Mouse (Mus musculus) CH12.LX (cell line): ENCODE results near the gene Timm10. TPM values are rescaled to one million over a fixed set of nuclear protein-coding genes. Genes with fewer than 3 reads are reported as not detected.
A peak's percentile ranks its signal among the peaks of the same experiment; 100 is the strongest.

ENCODE experiments used
- DNase-seq: peaks from one replicate; pipeline ENCODE4 v3.0.0-alpha.2; 2013; ENCODE audit errors: extremely low read depth
- H3K27ac ChIP-seq: 2 replicates; pipeline ENCODE4 v1.5.1; 2012; ENCODE audit warnings: low read depth, mild to moderate bottlenecking, control low read depth, moderate library complexity; ENCODE audit not compliant: insufficient read depth
- H3K27me3 ChIP-seq: replicated peaks from 2 replicates; pipeline ENCODE3; 2012; ENCODE audit warnings: inconsistent platforms
- H3K36me3 ChIP-seq, 2 experiments: replicated peaks in 1 of 2; 2 replicates each; pipeline versions ENCODE3 to v1.6.1; 2012; ENCODE audit warnings: inconsistent platforms in 1 of 2, low read length in 1 of 2, mild to moderate bottlenecking in 1 of 2, mixed read lengths in 1 of 2, moderate library complexity in 1 of 2; ENCODE audit not compliant: control insufficient read depth in 1 of 2, insufficient read depth in 1 of 2
- H3K4me1 ChIP-seq, 2 experiments: 2 replicates each; pipeline ENCODE4 v1.6.1; 2012; ENCODE audit warnings: inconsistent platforms in 1 of 2, moderate library complexity in 1 of 2; ENCODE audit not compliant: insufficient read depth in 2 of 2, control insufficient read depth in 1 of 2
- H3K4me2 ChIP-seq: 2 replicates; pipeline ENCODE4 v1.6.1; 2012; ENCODE audit warnings: low read depth, mild to moderate bottlenecking, control low read depth; ENCODE audit not compliant: poor library complexity, insufficient read depth, severe bottlenecking
- H3K4me3 ChIP-seq, 3 experiments: fragments of 150-350 bp in 1 of 3; sonication (generic) in 1 of 3; replicated peaks in 1 of 3; 2 replicates each; pipeline versions ENCODE3 to v1.5.1; 2011 to 2012; ENCODE audit warnings: low read depth in 2 of 3, low read length in 2 of 3, mild to moderate bottlenecking in 2 of 3, moderate library complexity in 2 of 3, control low read depth in 1 of 3, improper control_type of control experiment in 1 of 3, inconsistent platforms in 1 of 3, mixed read lengths in 1 of 3; ENCODE audit not compliant: poor library complexity in 1 of 3
- H3K79me2 ChIP-seq: replicated peaks from 2 replicates; pipeline ENCODE4 v1.6.1; 2012; ENCODE audit warnings: mild to moderate bottlenecking, moderate library complexity; ENCODE audit not compliant: control insufficient read depth, poor library complexity, insufficient read depth, severe bottlenecking; ENCODE audit errors: extremely low read depth
- H3K9ac ChIP-seq: 2 replicates; pipeline ENCODE4 v1.6.1; 2012; ENCODE audit warnings: low read depth, mild to moderate bottlenecking, control low read depth, moderate library complexity; ENCODE audit not compliant: insufficient read depth
- H3K9me3 ChIP-seq: replicated peaks from 2 replicates; pipeline ENCODE3; 2012; ENCODE audit warnings: low read length, inconsistent platforms, mixed read lengths
- CHD1 ChIP-seq: IDR thresholded peaks from 2 replicates; pipeline ENCODE4 v1.6.1; 2012; ENCODE audit warnings: low read depth, low read length, improper control_type of control experiment, inconsistent platforms
- CHD2 ChIP-seq: IDR thresholded peaks from 2 replicates; pipeline ENCODE4 v1.6.1; 2011; ENCODE audit warnings: low read length, improper control_type of control experiment
- CTCF ChIP-seq, 2 experiments: IDR thresholded peaks in 1 of 2; conservative IDR thresholded peaks in 1 of 2; 2 replicates each; pipeline ENCODE4 v1.5.1; 2011 to 2012; ENCODE audit warnings: low read depth in 2 of 2, low read length in 2 of 2, improper control_type of control experiment in 1 of 2, inconsistent platforms in 1 of 2, mild to moderate bottlenecking in 1 of 2, moderate library complexity in 1 of 2
- ETS1 ChIP-seq: conservative IDR thresholded peaks from 2 replicates; pipeline ENCODE4 v1.6.1; 2012; ENCODE audit warnings: low read depth, mild to moderate bottlenecking, inconsistent platforms, low read length, improper control_type of control experiment, moderate library complexity
- GABPA ChIP-seq: IDR thresholded peaks from 2 replicates; pipeline ENCODE4 v1.6.1; 2012; ENCODE audit warnings: low read depth, low read length, improper control_type of control experiment, inconsistent platforms; ENCODE audit not compliant: insufficient replicate concordance
- HCFC1 ChIP-seq: IDR thresholded peaks from 2 replicates; pipeline ENCODE4 v1.6.1; 2012; ENCODE audit warnings: low read depth, mild to moderate bottlenecking, inconsistent platforms, low read length, improper control_type of control experiment
- IRF4 ChIP-seq: IDR thresholded peaks from 2 replicates; pipeline ENCODE4 v1.6.1; 2014; ENCODE audit warnings: low read depth, mild to moderate bottlenecking, inconsistent platforms, low read length, improper control_type of control experiment
- JUN ChIP-seq: IDR thresholded peaks from 2 replicates; pipeline ENCODE4 v1.6.1; 2011; ENCODE audit warnings: low read depth, mild to moderate bottlenecking, low read length, improper control_type of control experiment, moderate library complexity; ENCODE audit not compliant: insufficient read depth
- JUND ChIP-seq: conservative IDR thresholded peaks from 2 replicates; pipeline ENCODE4 v1.6.1; 2011; ENCODE audit warnings: low read depth, low read length, improper control_type of control experiment
- KAT2A ChIP-seq: IDR thresholded peaks from 2 replicates; pipeline ENCODE4 v1.6.1; 2012; ENCODE audit warnings: low read length, improper control_type of control experiment, inconsistent platforms; ENCODE audit not compliant: insufficient replicate concordance
- MAFK ChIP-seq: IDR thresholded peaks from 2 replicates; pipeline ENCODE4 v1.6.1; 2011; ENCODE audit warnings: low read length, improper control_type of control experiment; ENCODE audit not compliant: insufficient replicate concordance
- MAX ChIP-seq: IDR thresholded peaks from 2 replicates; pipeline ENCODE4 v1.6.1; 2011; ENCODE audit warnings: low read length, improper control_type of control experiment
- MAZ ChIP-seq: IDR thresholded peaks from 2 replicates; pipeline ENCODE4 v1.6.1; 2012; ENCODE audit warnings: low read depth, mild to moderate bottlenecking, inconsistent platforms, low read length, improper control_type of control experiment, moderate library complexity
- MEF2A ChIP-seq: IDR thresholded peaks from 2 replicates; pipeline ENCODE4 v1.6.1; 2014; ENCODE audit warnings: low read depth, mild to moderate bottlenecking, inconsistent platforms, low read length, improper control_type of control experiment, borderline replicate concordance
- MYC ChIP-seq: IDR thresholded peaks from 2 replicates; pipeline ENCODE4 v1.6.1; 2011; ENCODE audit warnings: low read depth, mild to moderate bottlenecking, improper control_type of control experiment, low read length
- NELFE ChIP-seq: IDR thresholded peaks from 2 replicates; pipeline ENCODE4 v1.6.1; 2011; ENCODE audit warnings: low read depth, low read length, improper control_type of control experiment
- NRF1 ChIP-seq: IDR thresholded peaks from 2 replicates; pipeline ENCODE4 v1.6.1; 2014; ENCODE audit warnings: low read depth, mild to moderate bottlenecking, inconsistent platforms, low read length, improper control_type of control experiment, moderate library complexity
- POLR2A ChIP-seq: IDR thresholded peaks from 2 replicates; pipeline ENCODE4 v1.6.1; 2011; ENCODE audit warnings: low read depth, mild to moderate bottlenecking, improper control_type of control experiment, low read length
- POLR2AphosphoS2 ChIP-seq: IDR thresholded peaks from 2 replicates; pipeline ENCODE4 v1.6.1; 2011; ENCODE audit warnings: low read depth, low read length, improper control_type of control experiment
- RAD21 ChIP-seq: IDR thresholded peaks from 2 replicates; pipeline ENCODE4 v1.6.1; 2011; ENCODE audit warnings: low read depth, mild to moderate bottlenecking, low read length, improper control_type of control experiment, moderate library complexity
- SIN3A ChIP-seq: IDR thresholded peaks from 2 replicates; pipeline ENCODE4 v1.6.1; 2012; ENCODE audit warnings: low read length, improper control_type of control experiment, inconsistent platforms
- SMC3 ChIP-seq: IDR thresholded peaks from 2 replicates; pipeline ENCODE4 v1.6.1; 2011; ENCODE audit warnings: low read depth, low read length, improper control_type of control experiment
- TBP ChIP-seq: conservative IDR thresholded peaks from 2 replicates; pipeline ENCODE4 v1.6.1; 2011; ENCODE audit warnings: low read depth, low read length, improper control_type of control experiment
- TCF12 ChIP-seq: IDR thresholded peaks from 2 replicates; pipeline ENCODE4 v1.6.1; 2014; ENCODE audit warnings: low read depth, mild to moderate bottlenecking, inconsistent platforms, low read length, improper control_type of control experiment
- ZC3H11A ChIP-seq: IDR thresholded peaks from 2 replicates; pipeline ENCODE4 v1.6.1; 2012; ENCODE audit warnings: low read depth, mild to moderate bottlenecking, inconsistent platforms, low read length, improper control_type of control experiment
- ZKSCAN1 ChIP-seq: IDR thresholded peaks from 2 replicates; pipeline ENCODE4 v1.6.1; 2012; ENCODE audit warnings: low read depth, inconsistent platforms, low read length, improper control_type of control experiment, borderline replicate concordance
- dilution Hi-C: fragments of 300-500 bp; cut with MboI; formaldehyde crosslinking; loops from 2 replicates; pipeline ENCODE4 v1.14.3; 2020; ENCODE audit warnings: low sequenced_read_pairs; ENCODE audit not compliant: extremely low pct_unique_long_range_greater_than_20kb, extremely low pct_ligation_motif_present
- in situ Hi-C: fragments of 300-500 bp; cut with MboI; formaldehyde crosslinking; loops from 3 replicates; pipeline ENCODE4 v1.14.3; 2019; ENCODE audit warnings: low sequenced_read_pairs, low pct_ligation_motif_present, low pct_unique_long_range_greater_than_20kb, mixed read lengths
- polyA plus RNA-seq: library from polyadenylated mRNA; unstranded; fragments of >175 nt; gene quantifications from 2 replicates; pipeline ENCODE4 v1.2.1, GENCODE M21; 2012; ENCODE audit warnings: low read depth; ENCODE audit not compliant: insufficient read length
- total RNA-seq, 2 experiments: library from RNA; depleted of rRNA; stranded (reverse); fragments of 300-350 nt in 1 of 2; fragments of >200 nt in 1 of 2; gene quantifications; 2 replicates each; pipeline ENCODE4 v1.2.3; 2012 to 2014

Timm10 gene
- total and polyA plus RNA-seq, 3 experiments, result 77.7 to 115 (median 81.2) TPM

DNA sequence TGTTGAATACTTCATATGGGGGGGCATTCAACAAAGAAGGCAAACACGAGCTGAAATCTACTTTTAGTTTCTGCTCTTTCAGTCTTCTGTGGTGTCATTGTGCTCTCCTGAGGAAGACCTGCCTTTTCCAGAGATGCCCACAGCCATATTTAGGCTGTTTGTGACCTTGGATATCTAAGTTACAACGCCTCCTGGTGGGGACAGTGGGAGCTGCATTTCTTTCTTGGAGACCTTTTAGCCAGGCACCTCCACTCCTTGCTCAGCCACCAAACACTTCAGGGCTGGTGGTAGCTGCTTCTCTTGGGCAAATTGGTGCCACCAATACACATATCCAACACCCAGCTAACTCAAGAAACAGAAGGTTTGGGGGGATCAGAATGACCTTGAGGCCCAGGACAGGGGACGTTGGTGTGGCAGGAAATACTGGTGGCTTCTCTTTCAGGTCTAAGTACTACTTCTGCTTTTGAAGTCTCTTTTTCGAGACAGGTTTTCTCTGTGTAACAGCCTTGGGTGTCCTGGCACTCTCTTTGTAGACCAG, 43.9 kb downstream of the Timm10 start:
- dilution Hi-C loops (no loop called here), in situ Hi-C loops (no loop called here)
- Histone ChIP-seq H3K79me2 (no peaks in the 10 kb centered on the region), H3K4me2 (no peak overlapping the region), H3K36me3 (no peaks in the 10 kb centered on the region), H3K27me3 (peaks cover 19% of the 10 kb centered on the region), H3K27ac (no peak overlapping the region), H3K4me1 (peaks cover 2 to 25% of the 10 kb centered on the region in 2 experiments; a peak in 3 of 4 replicates)
- no peak for DNase-seq
- TF ChIP-seq GABPA (no peak), CTCF (conservative IDR thresholded peaks at IDR 0.05 in 1 of 2, IDR thresholded peaks at IDR 0.05 in 1 of 2; ENCODE audit: low read depth in 2 of 2, low read length in 2 of 2) (peak; percentile 30 to 44), MEF2A (no peak)
- TF ChIP-seq, all 38 proteins: peak for 1
- Histone ChIP-seq H3K9me3 (peaks cover 15% of the 10 kb centered on the region), H3K9ac (no peak overlapping the region), H3K4me3 (no peak overlapping the region)

DNA sequence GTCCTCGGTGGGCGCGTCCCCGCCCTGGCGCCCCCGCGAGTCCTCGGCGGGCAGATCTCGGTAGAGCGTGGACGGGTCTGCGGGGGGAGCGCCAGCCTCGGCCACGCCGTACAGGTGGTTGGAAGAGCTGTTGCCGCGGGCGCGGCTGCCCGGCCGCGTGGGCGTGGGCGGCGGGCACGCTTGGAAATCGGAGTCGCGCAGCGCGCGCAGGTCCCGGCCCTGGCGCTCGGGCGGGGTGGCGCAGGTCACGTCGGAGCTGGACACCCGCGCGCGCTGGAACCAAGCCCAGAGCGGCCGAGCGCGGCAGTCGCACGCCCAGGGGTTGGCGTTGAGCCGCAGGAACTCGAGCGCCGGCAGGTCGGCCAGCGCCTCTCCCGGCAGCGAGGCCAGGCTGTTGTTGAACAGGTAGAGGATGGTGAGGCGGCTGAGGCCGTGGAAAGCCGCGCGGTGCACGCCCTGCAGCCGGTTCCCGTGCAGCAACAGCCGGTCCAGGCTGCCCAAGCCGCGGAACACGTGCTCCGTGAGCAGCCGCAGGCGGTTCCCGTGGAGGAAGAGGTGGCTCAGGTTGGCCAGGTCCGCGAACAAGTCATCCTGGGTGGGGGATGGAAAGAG, 45.4 kb downstream of the Timm10 start:
- H3K27me3 ChIP-seq, result peaks cover 7% of the 10 kb centered on the region

DNA sequence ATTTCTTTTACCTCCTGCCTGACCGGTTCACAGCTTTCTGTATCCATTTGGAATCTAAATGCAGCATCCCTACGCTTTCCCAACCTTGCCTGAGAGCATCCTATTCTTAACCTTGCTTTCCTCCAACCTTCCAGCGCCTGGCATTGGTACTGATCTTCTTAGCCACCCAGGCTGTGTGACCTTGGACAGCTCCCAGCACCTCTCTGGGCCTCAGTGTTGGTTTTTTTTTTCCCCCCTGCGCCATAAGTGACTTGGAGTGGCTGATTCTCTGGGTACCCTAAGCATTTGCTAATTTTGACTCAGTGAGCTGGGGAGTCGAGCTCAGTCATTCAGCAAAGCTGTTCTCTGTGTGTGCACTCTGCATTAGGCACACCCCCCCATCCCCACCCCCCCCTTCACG, 49.0 kb downstream of the Timm10 start:
- Histone ChIP-seq H3K36me3 (no peaks in the 10 kb centered on the region), H3K27ac (no peak overlapping the region), H3K4me1 (peaks cover 3 to 12% of the 10 kb centered on the region in 2 experiments), H3K4me2 (no peak overlapping the region), H3K9me3 (peaks cover 15% of the 10 kb centered on the region), H3K4me3 (no peak overlapping the region), H3K9ac (no peak overlapping the region), H3K79me2 (no peaks in the 10 kb centered on the region)
- in situ Hi-C loops, result loop anchor here (25.0 kb wide), 1 partner anchor 361 kb away; no protein-coding TSS in a partner anchor
- no peak for DNase-seq
- dilution Hi-C loops, result no loop called here
- no peak for TF ChIP-seq NELFE
- TF ChIP-seq POLR2AphosphoS2, result no peak
- TF ChIP-seq ZKSCAN1, result no peak
- no peak for TF ChIP-seq CHD2
- TF ChIP-seq MAX, result no peak
- TF ChIP-seq TCF12, result no peak
- no peak for TF ChIP-seq MAZ
- TF ChIP-seq MYC, result no peak
- no peak for TF ChIP-seq MAFK
- TF ChIP-seq RAD21, result no peak
- TF ChIP-seq NRF1, result no peak
- TF ChIP-seq CHD1, result no peak
- TF ChIP-seq SMC3, result no peak
- TF ChIP-seq TBP, result no peak
- TF ChIP-seq POLR2A, result no peak
- TF ChIP-seq JUND, result no peak
- TF ChIP-seq HCFC1, result no peak
- TF ChIP-seq, all 38 proteins: peak for 0
- H3K27me3 ChIP-seq, result peaks cover 5% of the 10 kb centered on the region

More for the DNA sequence above, 45.4 kb downstream of the Timm10 start:
- H3K4me1 ChIP-seq, result peaks cover 0 to 25% of the 10 kb centered on the region in 2 experiments; a peak in 2 of 4 replicates
- H3K9ac ChIP-seq, result no peak overlapping the region
- no peak overlapping the region for H3K27ac ChIP-seq
- no peak overlapping the region for H3K4me2 ChIP-seq
- in situ Hi-C loops (no loop called here), dilution Hi-C loops (no loop called here)
- H3K36me3 ChIP-seq, result no peaks in the 10 kb centered on the region
- peaks cover 15% of the 10 kb centered on the region for H3K9me3 ChIP-seq
- no peak for TF ChIP-seq IRF4
- TF ChIP-seq MEF2A, result no peak
- TF ChIP-seq POLR2A, result no peak
- TF ChIP-seq KAT2A, result no peak
- TF ChIP-seq MAZ, result no peak
- TF ChIP-seq HCFC1, result no peak
- no peak for TF ChIP-seq SIN3A
- no peak for TF ChIP-seq JUN
- TF ChIP-seq ZC3H11A, result no peak
- no peak for TF ChIP-seq ETS1
- no peak for TF ChIP-seq NELFE
- no peak for TF ChIP-seq SMC3
- no peak for TF ChIP-seq ZKSCAN1
- DNase-seq, result no peak
- no peaks in the 10 kb centered on the region for H3K79me2 ChIP-seq
- no peak overlapping the region for H3K4me3 ChIP-seq
